Mouse (Mus musculus): ENCODE measurements around the gene Trip11.

- TF ChIP-seq CTCF (IDR thresholded peaks at IDR 0.05; ENCODE audit: extremely low read depth, insufficient read depth, insufficient read length, insufficient replicate concordance) (no peak), POLR2A (IDR thresholded peaks at IDR 0.05; ENCODE audit: low read depth, low read length) (no peak)
Measured at GRCm38 (mm10) chr12:101854336-101854735, 58.7 kb downstream of the Trip11 start.

All from spleen, adult 2 months (tissue).